Mouse (Mus musculus) CD4-positive naive resting alpha-beta T cell, adult 57 days (primary cell): ENCODE measurements around the gene Pcbd2. TPM values are rescaled to one million over a fixed set of nuclear protein-coding genes. Genes with fewer than 3 reads are reported as not detected.

ENCODE experiments used
- total RNA-seq: library from RNA; stranded (reverse); gene quantifications from one replicate; pipeline ENCODE4 v1.2.4, GENCODE M21; 2023

Pcbd2 gene
- 29.6 TPM for total RNA-seq

DNA sequence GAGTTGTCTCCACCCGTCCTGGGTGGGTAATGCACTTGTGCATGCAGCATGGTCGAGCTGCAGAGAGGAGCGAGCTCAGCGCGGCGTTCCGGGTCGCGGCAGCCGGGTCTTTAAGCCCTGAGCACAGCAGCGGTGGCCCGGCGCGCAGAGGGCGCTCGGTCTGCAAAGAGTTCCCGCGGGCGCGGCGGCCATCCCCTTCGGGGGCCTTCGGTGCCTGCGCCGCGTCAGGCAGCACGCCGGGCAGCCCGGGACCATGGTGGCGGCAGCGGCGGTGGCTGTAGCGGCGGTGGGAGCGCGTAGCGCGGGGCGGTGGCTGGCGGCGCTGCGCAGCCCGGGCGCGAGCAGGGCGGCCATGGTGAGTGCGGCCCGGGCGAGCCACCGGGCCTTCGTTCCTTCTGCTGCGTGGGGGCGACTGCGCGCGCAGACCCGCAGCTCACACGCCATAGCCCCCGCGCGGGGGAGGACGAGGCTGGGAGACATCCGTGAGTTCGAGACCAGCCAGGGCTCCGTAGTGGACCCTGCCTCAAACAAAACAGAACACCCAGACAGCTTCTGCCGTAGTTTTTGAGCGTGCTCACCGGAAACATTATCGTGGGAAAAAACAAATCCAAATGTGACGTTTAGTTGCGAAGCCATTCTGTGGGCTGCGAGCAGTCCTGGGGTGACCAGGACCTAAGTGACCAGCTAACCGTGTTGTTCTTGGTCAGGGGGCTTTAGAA lies at the start of gene Pcbd2:
TSS of gene Pcbd2 (plus strand) at position 249 of the 719 bp plus-strand sequence.

DNA sequence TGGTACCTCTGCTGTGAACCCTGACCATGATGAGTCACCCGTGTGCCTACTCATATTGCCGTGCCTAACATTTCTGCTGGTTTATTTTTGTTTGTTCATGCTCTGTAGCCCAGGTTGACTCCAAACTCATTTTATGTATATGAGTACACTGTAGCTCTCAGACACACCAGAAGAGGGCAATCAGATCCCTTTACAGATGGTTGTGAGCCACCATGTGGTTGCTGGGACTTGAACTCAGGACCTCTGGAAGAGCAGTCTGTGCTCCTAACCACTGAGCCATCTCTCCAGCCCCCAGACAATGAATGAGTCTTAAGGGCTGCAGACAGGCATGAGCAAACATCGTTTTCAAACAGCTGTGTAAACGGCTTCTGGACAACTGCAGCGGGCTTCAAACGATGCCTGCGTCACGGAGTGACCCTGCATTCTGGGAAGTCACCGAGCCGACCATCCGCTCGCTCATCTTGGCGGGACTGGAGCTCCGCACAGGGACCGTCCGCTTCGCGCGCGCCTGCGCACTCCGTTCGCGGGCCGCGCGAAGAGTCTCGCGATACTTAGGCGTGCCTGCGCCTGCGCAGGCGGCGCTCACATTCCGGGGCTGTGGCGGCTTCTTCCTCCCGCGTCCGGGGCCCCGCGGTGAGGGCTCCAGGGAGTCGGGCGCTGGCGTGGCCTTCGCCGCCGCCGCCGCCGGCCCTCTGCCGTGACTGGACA lies 34.5 kb upstream of the Pcbd2 start, which contains the start of gene B230219D22Rik:
TSS of gene B230219D22Rik (plus strand) at position 590 of the 708 bp plus-strand sequence.

DNA sequence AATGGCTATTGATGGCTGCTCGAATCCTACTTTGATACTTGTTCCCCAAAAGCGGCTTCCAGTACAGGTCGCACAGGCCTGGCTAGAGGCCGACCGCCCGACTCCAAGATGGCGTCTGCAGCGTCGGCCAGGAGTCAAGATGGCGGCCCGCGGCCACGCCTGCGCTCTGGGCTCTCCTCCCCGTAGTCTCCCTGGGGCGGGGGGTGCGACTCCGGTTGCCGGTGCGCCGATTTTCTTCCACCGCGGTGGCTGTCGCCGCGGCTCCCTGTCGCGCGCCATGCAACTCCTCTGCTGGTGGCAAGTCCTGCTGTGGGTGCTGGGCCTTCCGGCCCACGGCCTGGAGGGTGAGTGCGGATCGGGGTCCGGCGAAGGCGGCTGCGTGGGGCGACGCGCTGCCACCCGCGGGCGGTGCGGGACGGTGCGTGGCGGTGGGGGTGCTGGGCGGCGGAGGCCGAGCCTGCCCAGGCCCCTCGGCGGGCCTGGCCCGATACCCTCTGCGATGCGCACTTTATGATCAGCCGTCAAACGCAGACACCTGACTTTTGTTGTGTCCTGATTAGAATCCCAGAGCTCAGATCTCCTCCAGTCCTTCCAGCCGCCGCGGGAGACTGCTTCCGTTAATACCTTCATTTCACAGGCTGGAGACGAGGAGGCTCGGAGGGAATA lies 12.5 kb upstream of the Pcbd2 start, which contains the start of gene Txndc15:
TSS of gene Txndc15 (plus strand) at position 150 of the 666 bp plus-strand sequence.

DNA sequence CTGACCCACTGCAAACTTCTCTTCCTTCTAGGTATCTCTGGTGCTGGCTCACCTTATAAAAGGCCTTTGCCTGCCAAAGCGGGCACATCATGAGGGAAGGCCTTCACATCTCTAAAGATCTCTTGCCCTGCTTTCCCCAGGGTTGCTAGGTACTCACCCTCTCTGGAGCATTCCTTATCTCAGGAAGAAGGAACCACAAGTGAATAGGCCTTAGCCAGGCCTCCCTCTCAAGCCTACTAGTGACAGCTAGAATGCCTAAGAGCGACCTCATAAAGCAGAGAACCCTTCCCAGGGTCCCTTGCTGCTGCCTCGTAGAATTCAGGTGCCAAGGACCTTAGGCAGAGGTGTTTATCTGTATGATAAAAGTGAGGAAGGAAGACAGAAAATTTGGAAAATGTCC lies 57.1 kb downstream of the Pcbd2 start, which contains the start of gene Catsper3:
TSS of gene Catsper3 (plus strand) at position 301 of the 400 bp plus-strand sequence.

Other genes starting within 250 kb of the Pcbd2 start
- 0.24 TPM for gene Dbn1, start 239.3 kb upstream of the Pcbd2 start, total RNA-seq
- gene Pdlim7, start 213.7 kb upstream of the Pcbd2 start, total RNA-seq = 11.0 TPM
- 15.6 TPM for gene Dok3, start 198.1 kb upstream of the Pcbd2 start, total RNA-seq
- 74.8 TPM for gene Ddx41, start 190.7 kb upstream of the Pcbd2 start, total RNA-seq
- 173 TPM for gene Fam193b, start 156.2 kb upstream of the Pcbd2 start, total RNA-seq
- gene Tmed9, start 153.6 kb upstream of the Pcbd2 start, total RNA-seq = 102 TPM
- gene B4galt7, start 127.5 kb upstream of the Pcbd2 start, total RNA-seq = 31.1 TPM
- gene Caml, start 104.4 kb upstream of the Pcbd2 start, total RNA-seq = 22.6 TPM
- gene Ddx46, start 92.3 kb upstream of the Pcbd2 start, total RNA-seq = 96.7 TPM
- 24.9 TPM for gene B230219D22Rik, start 34.2 kb upstream of the Pcbd2 start, total RNA-seq
- 27.5 TPM for gene Txndc15, start 12.7 kb upstream of the Pcbd2 start, total RNA-seq
- not detected for gene Catsper3, start 57.2 kb downstream of the Pcbd2 start, total RNA-seq
- not detected for gene Pitx1, start 108.8 kb downstream of the Pcbd2 start, total RNA-seq